Mouse (Mus musculus): ENCODE data around the gene Ephb1.

DNA sequence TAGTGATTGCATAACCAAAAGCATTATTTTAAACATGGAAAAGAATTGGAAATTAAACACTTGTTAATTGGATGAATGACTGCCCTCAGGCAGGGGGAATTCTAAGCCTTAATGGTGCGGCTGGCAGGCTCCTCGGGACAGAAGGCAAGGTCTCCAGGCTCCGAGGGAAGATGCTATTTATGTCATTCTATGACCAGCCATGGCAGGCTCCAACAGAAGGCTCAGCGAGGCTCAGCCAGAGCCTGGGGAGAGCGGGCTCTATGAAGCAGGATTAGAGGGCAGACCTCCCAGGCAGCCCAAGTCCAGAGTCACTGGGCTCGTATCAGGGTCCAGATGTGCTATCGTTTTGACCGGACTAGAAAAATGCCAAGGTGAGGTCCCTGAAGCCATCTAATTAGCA lies 55.8 kb downstream of the Ephb1 start:
- TF ChIP-seq MAFK (IDR thresholded peaks at IDR 0.05; ENCODE audit: borderline replicate concordance, low read depth, low read length) (no peak), MEF2A (IDR thresholded peaks at IDR 0.05; ENCODE audit: extremely low read depth, insufficient replicate concordance, low read depth, low read length, poor library complexity, severe bottlenecking) (no peak)
